26 mouse cellular contexts compared by ENCODE assay signal in genomic region chr17:69199827-69200226, GRCm38 (mm10).
"Had no signal": no experiment of that assay in that cellular context is flagged by ENCODE, and none has a peak within 500 bp of the region (broad histone marks: within the 10 kb centered on the region; RNA-seq: fewer than 3 reads in every experiment).

No protein-coding gene starts in this region.

- H3K4me3 ChIP-seq: heart, embryonic 10.5 days; heart, embryonic 12.5 days; hindbrain, embryonic 10.5 days; hindbrain, embryonic 12.5 days; intestine, embryonic 15.5 days; left cerebral cortex, adult 2 months; limb, embryonic 10.5 days; limb, embryonic 12.5 days; liver, embryonic 13.5 days had no signal

- H3K4me2 ChIP-seq: heart, embryonic 12.5 days; hindbrain, embryonic 12.5 days; hindbrain, embryonic 14.5 days; intestine, embryonic 15.5 days; limb, embryonic 12.5 days; liver, embryonic 11.5 days; liver, embryonic 13.5 days had no signal

- H3K4me1 ChIP-seq: liver, embryonic 13.5 days had no signal

- DNase-seq: gastrocnemius, postnatal 14 days; gastrocnemius, postnatal 36 days; heart, adult 18-20 months; heart, postnatal 10 days; heart, postnatal 4 days; kidney, adult 18-20 months; kidney, adult 8-10 months; kidney, postnatal 14 days; kidney, postnatal 36 days; layer of hippocampus, adult 9-11 months; layer of hippocampus, postnatal 36 days; liver, embryonic 13.5 days had no signal

- H3K9ac ChIP-seq: hindbrain, embryonic 12.5 days; hindbrain, embryonic 14.5 days; intestine, embryonic 15.5 days; limb, embryonic 12.5 days; liver, embryonic 13.5 days had no signal

- H3K27ac ChIP-seq: hindbrain, embryonic 10.5 days; hindbrain, embryonic 12.5 days; hindbrain, embryonic 14.5 days; intestine, embryonic 15.5 days; kidney, postnatal 0 days; left cerebral cortex, adult 2 months; limb, embryonic 10.5 days; limb, embryonic 12.5 days; liver, embryonic 13.5 days had no signal

- H3K27me3 ChIP-seq: heart, embryonic 12.5 days; hindbrain, embryonic 12.5 days; intestine, embryonic 15.5 days; limb, embryonic 12.5 days; liver, embryonic 13.5 days had no signal

- ATAC-seq: hindbrain, embryonic 16.5 days; inflammation-experienced regulatory T-cells, adult 6 months; intestine, embryonic 15.5 days; intestine, postnatal 0 days had no signal

- H3K9me3 ChIP-seq: heart, embryonic 10.5 days; heart, embryonic 12.5 days; hindbrain, embryonic 10.5 days; hindbrain, embryonic 12.5 days; intestine, embryonic 15.5 days; limb, embryonic 10.5 days; limb, embryonic 12.5 days; liver, embryonic 13.5 days had no signal

- H3K36me3 ChIP-seq: heart, embryonic 10.5 days; heart, embryonic 12.5 days; hindbrain, embryonic 10.5 days; hindbrain, embryonic 12.5 days; intestine, embryonic 15.5 days; limb, embryonic 10.5 days; limb, embryonic 12.5 days; liver, embryonic 13.5 days had no signal
